Mouse (Mus musculus) CD4-positive, CD25-positive, alpha-beta regulatory T cell, adult 9 weeks (primary cell): ENCODE measurements around the gene Olfr982. TPM values are rescaled to one million over a fixed set of nuclear protein-coding genes. Genes with fewer than 3 reads are reported as not detected.

Experiments
- polyA plus RNA-seq: library from polyadenylated mRNA; unstranded; fragments of 100-300 nt; shearing (Covaris generic); gene quantifications from one replicate; pipeline ENCODE4 v1.2.1, GENCODE M21; 2017

Gene Olfr982
- polyA plus RNA-seq, result not detected

GRCm38 (mm10) chr9:40073529-40073928, at the start of gene Olfr982:
Gene Olfr982 (plus strand): TSS chr9:40073829.

GRCm38 (mm10) chr9:40093495-40093894, 19.9 kb downstream of the Olfr982 start, which contains the start of gene Olfr983:
Gene Olfr983 (minus strand): TSS chr9:40093595.

GRCm38 (mm10) chr9:40114106-40114505, 40.5 kb downstream of the Olfr982 start, which contains the start of gene Olfr984:
Gene Olfr984 (minus strand): TSS chr9:40114206.

Other genes starting within 250 kb of the Olfr982 start
- not detected for gene Olfr971, start 237.0 kb upstream of the Olfr982 start, polyA plus RNA-seq
- gene Olfr972, start 207.4 kb upstream of the Olfr982 start, polyA plus RNA-seq, result not detected
- gene Olfr229, start 166.5 kb upstream of the Olfr982 start, polyA plus RNA-seq, result not detected
- not detected for gene Olfr974, start 136.3 kb upstream of the Olfr982 start, polyA plus RNA-seq
- not detected for gene Olfr975, start 121.8 kb upstream of the Olfr982 start, polyA plus RNA-seq
- gene Olfr976, start 112.7 kb upstream of the Olfr982 start, polyA plus RNA-seq, result not detected
- gene Olfr978, start 81.7 kb upstream of the Olfr982 start, polyA plus RNA-seq, result not detected
- not detected for gene Olfr979, start 70.4 kb upstream of the Olfr982 start, polyA plus RNA-seq
- gene Olfr980, start 64.2 kb upstream of the Olfr982 start, polyA plus RNA-seq, result not detected
- gene Olfr981, start 52.4 kb upstream of the Olfr982 start, polyA plus RNA-seq, result not detected
- gene Olfr983, start 19.8 kb downstream of the Olfr982 start, polyA plus RNA-seq, result not detected
- 0.05 TPM for gene Olfr984, start 40.4 kb downstream of the Olfr982 start, polyA plus RNA-seq
- gene Olfr985, start 56.4 kb downstream of the Olfr982 start, polyA plus RNA-seq, result not detected
- not detected for gene Tmem225, start 74.3 kb downstream of the Olfr982 start, polyA plus RNA-seq
- not detected for gene Olfr986, start 107.1 kb downstream of the Olfr982 start, polyA plus RNA-seq
- 4.7 TPM for gene Zfp202, start 118.5 kb downstream of the Olfr982 start, polyA plus RNA-seq
- gene Scn3b, start 195.4 kb downstream of the Olfr982 start, polyA plus RNA-seq, result 0.06 TPM